Mouse (Mus musculus) lung, postnatal 0 days (tissue): Measurements from ENCODE around the gene Abcb10. TPM values are rescaled to one million over a fixed set of nuclear protein-coding genes. Genes with fewer than 3 reads are reported as not detected.
A peak's percentile ranks its signal among the peaks of the same experiment; 100 is the strongest.

Experiments
- ATAC-seq: fragments of 200-750 bp; cut with Nextera tagmentation; 2 replicates; pipeline ENCODE4 v1.8.0; 2017; ENCODE audit warnings: moderate library complexity
- DNase-seq: peaks from one replicate; pipeline ENCODE4 v3.0.0-alpha.2; 2016; ENCODE audit warnings: low spot score
- H3K27ac ChIP-seq: fragments of 300-500 bp; sonication (generic); 2 replicates; pipeline ENCODE4 v1.5.1; 2014; ENCODE audit warnings: antibody characterized with exemption, mild to moderate bottlenecking, low read length, mixed read lengths
- H3K27me3 ChIP-seq: fragments of 300-500 bp; sonication (generic); replicated peaks from 2 replicates; pipeline ENCODE4 v1.6.1; 2014; ENCODE audit warnings: low read length, mixed read lengths; ENCODE audit not compliant: insufficient read depth
- H3K36me3 ChIP-seq: fragments of 300-500 bp; sonication (generic); 2 replicates; pipeline ENCODE4 v1.6.1; 2014; ENCODE audit warnings: low read length, mixed read lengths; ENCODE audit not compliant: insufficient read depth
- H3K4me1 ChIP-seq: fragments of 300-500 bp; sonication (generic); 2 replicates; pipeline ENCODE4 v1.6.1; 2014; ENCODE audit warnings: antibody characterized with exemption, low read depth, low read length, mixed read lengths; ENCODE audit not compliant: insufficient read depth
- H3K4me2 ChIP-seq: fragments of 300-500 bp; sonication (generic); replicated peaks from 2 replicates; pipeline ENCODE4 v1.6.1; 2014; ENCODE audit warnings: low read depth, mild to moderate bottlenecking, low read length, moderate library complexity, mixed read lengths
- H3K4me3 ChIP-seq: fragments of 300-500 bp; sonication (generic); 2 replicates; pipeline ENCODE4 v1.5.1; 2014; ENCODE audit warnings: low read depth, low read length
- H3K9ac ChIP-seq: fragments of 300-500 bp; sonication (generic); replicated peaks from 2 replicates; pipeline ENCODE4 v1.6.1; 2014; ENCODE audit warnings: low read depth, mild to moderate bottlenecking
- H3K9me3 ChIP-seq: fragments of 300-500 bp; sonication (generic); 2 replicates; pipeline ENCODE4 v1.6.1; 2016; ENCODE audit warnings: low read length, mixed read lengths
- CTCF ChIP-seq: IDR thresholded peaks from 2 replicates; pipeline ENCODE4 v1.5.1; 2016; ENCODE audit warnings: antibody characterized with exemption, mild to moderate bottlenecking
- EP300 ChIP-seq: IDR thresholded peaks from 2 replicates; pipeline ENCODE4 v1.6.1; 2016; ENCODE audit warnings: antibody characterized with exemption, mild to moderate bottlenecking, control low read depth
- WGBS: fragments of 180-500 bp; shearing (Covaris S2); extraction: QIAGEN DNeasy Blood & Tissue Kit; methylation state at CpG from one replicate; pipeline ENCODE4 v1.1.7; 2014; 5-methylcytosine and 5-hydroxymethylcytosine counted together
- polyA plus RNA-seq: library from polyadenylated mRNA; unstranded; fragments of >200 nt; fragmentation: Nextera tagmentation; extraction: Ambion mirVana; gene quantifications from 2 replicates; pipeline ENCODE4 v1.2.1, GENCODE M21; 2015

Gene Abcb10
- polyA plus RNA-seq, 1 experiment from 2014 or later: 10.4 TPM

DNA sequence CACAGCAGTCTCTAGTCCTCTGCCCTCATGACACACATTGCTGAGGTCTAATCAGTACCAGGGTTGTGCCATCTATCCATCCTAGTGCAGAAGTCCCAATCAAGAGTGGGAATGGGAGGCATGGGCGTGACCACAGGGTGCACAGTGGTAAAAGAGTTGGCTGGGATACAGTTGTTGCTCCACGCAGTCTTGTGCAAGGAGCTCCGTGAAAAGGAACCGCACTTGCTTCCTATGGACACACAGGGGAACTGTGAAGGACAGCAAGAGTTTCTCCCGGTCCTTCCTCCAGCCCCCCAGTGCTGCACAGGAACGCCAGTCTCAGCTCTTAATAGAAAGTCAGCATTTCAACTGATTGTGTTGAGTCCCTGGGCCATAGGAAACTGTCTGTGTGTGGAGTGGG is 23.4 kb downstream of the Abcb10 start:
- no peak overlapping the region for H3K4me3 ChIP-seq
- no peak overlapping the region for H3K27ac ChIP-seq
- peaks cover 2% of the 10 kb centered on the region; the same call in 1 of the 2 replicates for H3K36me3 ChIP-seq
- no peaks in the 10 kb centered on the region for H3K9me3 ChIP-seq
- TF ChIP-seq CTCF: no peak
- H3K4me2 ChIP-seq: no peak overlapping the region
- 78% methylated on average over 6 of the region's 6 CpGs for WGBS
- no peaks in the 10 kb centered on the region for H3K27me3 ChIP-seq
- DNase-seq (no peak), ATAC-seq (no peak)
- no peaks in the 10 kb centered on the region for H3K4me1 ChIP-seq
- H3K9ac ChIP-seq: no peak overlapping the region

GRCm38 (mm10) chr8:123958130-123958529 is 24.8 kb downstream of the Abcb10 start:
- peak; percentile 49 for ATAC-seq
- no peak overlapping the region for H3K4me3 ChIP-seq
- no peaks in the 10 kb centered on the region for H3K9me3 ChIP-seq
- H3K4me1 ChIP-seq: no peaks in the 10 kb centered on the region
- H3K27me3 ChIP-seq: no peaks in the 10 kb centered on the region
- peaks cover 11% of the 10 kb centered on the region; the same call in 1 of the 2 replicates for H3K36me3 ChIP-seq
- 61% methylated on average over 17 of the region's 17 CpGs for WGBS
- TF ChIP-seq EP300: no peak
- no peak for TF ChIP-seq CTCF
- DNase-seq: peak; percentile 16
- H3K4me2 ChIP-seq: no peak overlapping the region
- H3K9ac ChIP-seq: no peak overlapping the region
- H3K27ac ChIP-seq: no peak overlapping the region

- H3K9ac ChIP-seq: no peak overlapping the region
- H3K9me3 ChIP-seq: no peaks in the 10 kb centered on the region
- no peak overlapping the region for H3K27ac ChIP-seq
- TF ChIP-seq CTCF: no peak
- no peak for TF ChIP-seq EP300
- WGBS: 88% methylated on average over 8 of the region's 8 CpGs
- H3K4me1 ChIP-seq: peaks cover 2% of the 10 kb centered on the region; the same call in 1 of the 2 replicates
- H3K27me3 ChIP-seq: no peaks in the 10 kb centered on the region
- DNase-seq (no peak), ATAC-seq (no peak)
- no peak overlapping the region for H3K4me2 ChIP-seq
- no peak overlapping the region for H3K4me3 ChIP-seq
- H3K36me3 ChIP-seq: peaks cover 11% of the 10 kb centered on the region; the same call in 1 of the 2 replicates
Observed at GRCm38 (mm10) chr8:123954246-123954645, 28.7 kb downstream of the Abcb10 start.

DNA sequence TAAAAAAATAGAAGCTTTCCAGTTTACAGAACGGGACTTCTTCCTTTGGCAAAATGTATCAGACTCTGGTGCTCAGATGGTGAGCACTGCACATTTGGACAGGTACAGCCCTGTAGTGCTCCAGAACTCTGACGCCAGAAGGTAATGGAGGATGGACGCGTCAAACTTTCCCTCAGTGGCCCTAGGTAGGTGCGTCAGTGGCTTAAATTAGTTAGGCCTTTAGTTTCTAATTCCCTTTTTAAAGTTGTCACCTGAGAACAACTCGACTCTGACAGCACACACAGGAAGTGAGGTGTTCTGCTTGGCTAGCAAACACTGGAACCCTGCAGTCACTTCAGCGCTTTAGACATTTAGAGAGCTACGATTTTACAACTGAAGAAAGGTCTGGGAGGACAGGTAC is 29.2 kb downstream of the Abcb10 start:
- Histone ChIP-seq H3K9ac (no peak overlapping the region), H3K9me3 (no peaks in the 10 kb centered on the region), H3K27ac (no peak overlapping the region), H3K4me3 (no peak overlapping the region), H3K4me2 (no peak overlapping the region), H3K4me1 (peaks cover 2% of the 10 kb centered on the region; the same call in 1 of the 2 replicates), H3K36me3 (peaks cover 11% of the 10 kb centered on the region; the same call in 1 of the 2 replicates), H3K27me3 (no peaks in the 10 kb centered on the region)
- WGBS: 79% methylated on average over 8 of the region's 8 CpGs
- TF ChIP-seq EP300 (no peak), CTCF (no peak)
- no peak for ATAC-seq
- DNase-seq: no peak

GRCm38 (mm10) chr8:123950077-123950802 is 32.7 kb downstream of the Abcb10 start:
- Histone ChIP-seq H3K27ac (peak overlapping the region; percentile 92), H3K36me3 (peaks cover 11% of the 10 kb centered on the region; the same call in 1 of the 2 replicates), H3K9me3 (no peaks in the 10 kb centered on the region), H3K4me1 (peaks cover 8% of the 10 kb centered on the region; the same call in 1 of the 2 replicates), H3K4me2 (peak overlapping the region; percentile 93), H3K4me3 (peak overlapping the region; percentile 90), H3K27me3 (no peaks in the 10 kb centered on the region), H3K9ac (peak overlapping the region; percentile 60)
- peak; percentile 78 for TF ChIP-seq CTCF
- no peak for TF ChIP-seq EP300
- 28% methylated on average over 10 of the region's 10 CpGs for WGBS
- ATAC-seq (peak; percentile 50), DNase-seq (peak; percentile 85)

DNA sequence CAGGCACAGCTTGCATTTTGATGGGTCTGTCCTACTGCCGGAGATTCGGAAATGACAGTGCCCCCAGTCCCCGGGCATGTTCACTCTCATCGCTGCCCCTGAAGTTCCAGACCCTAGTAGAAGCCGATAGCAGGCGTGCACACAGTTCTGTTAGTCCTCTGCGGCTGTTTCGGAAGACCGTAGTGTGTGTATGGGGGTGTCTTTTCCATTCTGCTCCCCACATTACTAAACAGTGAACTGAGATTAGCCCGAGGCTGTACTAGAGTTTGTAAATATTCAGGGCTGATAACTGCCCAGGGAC is 33.3 kb downstream of the Abcb10 start:
- H3K4me3 ChIP-seq: peak overlapping the region; percentile 90
- peak; percentile 21 for ATAC-seq
- 3% methylated on average over 10 of the region's 10 CpGs for WGBS
- peak overlapping the region; percentile 93 for H3K4me2 ChIP-seq
- no peaks in the 10 kb centered on the region for H3K9me3 ChIP-seq
- H3K27ac ChIP-seq: peak overlapping the region; percentile 92
- no peaks in the 10 kb centered on the region for H3K27me3 ChIP-seq
- H3K36me3 ChIP-seq: peaks cover 10% of the 10 kb centered on the region; the same call in 1 of the 2 replicates
- H3K4me1 ChIP-seq: peaks cover 8% of the 10 kb centered on the region; the same call in 1 of the 2 replicates
- TF ChIP-seq CTCF (no peak), EP300 (no peak)
- DNase-seq: no peak
- peak overlapping the region; percentile 60 for H3K9ac ChIP-seq
